Mouse (Mus musculus): ENCODE data around the gene Atp6v0a1. TPM values are rescaled to one million over a fixed set of nuclear protein-coding genes. Genes with fewer than 3 reads are reported as not detected.

Gene Atp6v0a1
- total RNA-seq, 1 experiment from 2014 or later = 108 TPM

- no peak for ATAC-seq (ENCODE audit: extremely low read depth, insufficient number of reproducible peaks, low FRiP score, poor library complexity, severe bottlenecking)
Measured at GRCm38 (mm10) chr11:101098231-101098630, 89.0 kb downstream of the Atp6v0a1 start.

DNA sequence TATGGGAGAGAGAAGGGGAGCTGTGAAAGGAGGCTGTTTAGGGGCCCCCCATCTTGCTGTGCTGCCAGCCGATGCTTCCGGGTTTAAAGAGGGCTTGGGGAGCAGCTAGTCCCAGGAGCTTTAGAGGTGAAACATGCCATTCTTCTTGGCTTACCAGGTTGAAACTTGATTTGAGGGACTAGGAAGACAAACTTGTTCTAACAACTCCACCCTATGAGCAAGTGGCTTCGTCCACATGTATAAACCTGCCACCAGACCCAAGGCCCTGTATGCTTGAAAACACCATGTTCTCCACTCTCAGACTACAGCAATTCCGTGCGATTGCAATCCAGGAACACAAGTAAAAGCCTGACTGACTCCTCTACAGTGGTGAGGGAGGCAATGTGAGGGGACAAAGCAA, 93.8 kb downstream of the Atp6v0a1 start:
- no peak for ATAC-seq (ENCODE audit: extremely low read depth, insufficient number of reproducible peaks, low FRiP score, poor library complexity, severe bottlenecking)

DNA sequence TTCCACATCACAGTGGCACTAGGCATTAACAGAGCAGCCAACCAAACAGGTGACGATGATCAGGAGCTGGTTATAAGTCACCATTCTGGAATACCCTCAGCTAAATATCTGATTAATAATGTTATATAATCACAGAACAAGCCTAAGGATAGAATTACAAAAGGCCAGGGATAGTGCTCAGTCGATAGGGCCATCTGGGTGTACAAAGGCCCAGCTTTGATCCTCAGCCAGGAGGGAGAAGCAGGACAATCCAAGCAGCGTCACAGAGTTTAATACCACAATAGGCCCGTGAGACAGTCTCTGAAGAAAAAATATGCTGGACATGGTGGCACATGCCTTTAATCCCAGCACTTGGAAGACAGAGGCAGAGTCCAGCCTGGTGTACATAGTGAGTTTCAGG, 100.1 kb downstream of the Atp6v0a1 start:
- ATAC-seq (ENCODE audit: extremely low read depth, insufficient number of reproducible peaks, low FRiP score, poor library complexity, severe bottlenecking) = no peak

DNA sequence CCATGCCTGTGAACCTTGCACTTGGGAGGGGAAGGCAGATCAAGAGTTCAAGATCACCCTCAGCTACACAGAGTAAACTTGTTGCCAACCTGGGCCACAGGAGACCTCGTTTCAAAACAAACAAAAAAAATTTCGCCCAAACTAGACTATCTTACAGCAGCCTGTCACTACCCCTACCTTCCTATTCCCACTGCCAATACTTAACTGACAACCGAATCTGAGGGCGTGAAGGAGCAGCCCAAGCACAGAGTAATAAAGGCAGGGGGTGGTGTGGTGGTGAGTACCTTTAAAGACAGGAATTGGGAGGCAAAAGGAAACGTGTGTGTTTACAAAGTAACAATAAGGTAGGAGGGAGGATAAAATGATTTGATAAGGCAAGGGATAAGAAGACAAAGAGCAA, 101.5 kb downstream of the Atp6v0a1 start:
- ATAC-seq (ENCODE audit: extremely low read depth, insufficient number of reproducible peaks, low FRiP score, poor library complexity, severe bottlenecking) = no peak

DNA sequence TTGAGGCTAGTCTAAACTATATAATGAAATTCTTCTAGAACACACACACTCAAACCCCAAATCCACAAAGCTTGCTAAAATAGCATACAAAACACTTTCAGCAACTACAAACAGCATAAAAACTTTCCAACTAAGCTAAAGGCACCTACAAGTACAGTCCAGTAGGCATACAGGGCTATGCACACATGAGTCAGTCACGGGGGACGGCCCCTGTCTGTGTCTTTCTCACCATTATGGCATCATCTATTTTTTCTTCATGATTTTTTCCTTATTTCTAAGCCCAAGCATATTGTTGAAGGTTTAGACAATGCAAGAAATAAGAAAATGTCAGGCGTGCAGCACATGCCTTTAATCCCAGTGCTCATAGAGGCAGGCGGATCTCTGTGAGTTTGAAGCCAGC, 101.9 kb downstream of the Atp6v0a1 start:
- no peak for ATAC-seq (ENCODE audit: extremely low read depth, insufficient number of reproducible peaks, low FRiP score, poor library complexity, severe bottlenecking)

DNA sequence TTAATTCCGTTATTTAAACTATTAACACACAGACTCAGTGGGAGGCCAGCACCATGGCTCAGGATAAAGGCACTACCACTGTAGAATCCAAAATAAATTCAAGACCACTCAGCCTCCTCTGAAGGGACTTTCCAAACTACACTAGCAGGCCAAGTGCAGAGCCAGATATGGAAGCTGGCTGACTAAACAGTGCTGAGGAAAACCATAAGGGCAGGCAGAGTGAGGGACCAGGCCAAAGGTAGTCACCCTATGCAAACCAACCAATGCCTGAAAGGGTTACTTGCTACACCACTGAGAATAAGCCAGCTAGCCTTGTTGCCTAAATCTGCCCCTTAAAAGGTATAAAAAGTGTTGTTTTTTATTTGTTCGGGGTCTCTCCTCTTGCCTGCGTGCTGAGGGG, 102.9 kb downstream of the Atp6v0a1 start:
- ATAC-seq (ENCODE audit: extremely low read depth, insufficient number of reproducible peaks, low FRiP score, poor library complexity, severe bottlenecking) = no peak

Other genes with a start within 250 kb of the Atp6v0a1 start
- gene Kcnh4, start 249.5 kb upstream of the Atp6v0a1 start, total RNA-seq (2017) = 0.23 TPM in 1 of 2 replicates, not detected in the other
- not detected in 2 replicates for gene Hcrt, start 246.5 kb upstream of the Atp6v0a1 start, total RNA-seq (2017)
- gene Ghdc, start 238.5 kb upstream of the Atp6v0a1 start, total RNA-seq (2017) = 8.2 and 8.6 TPM in 2 replicates
- gene Stat5b, start 158.7 kb upstream of the Atp6v0a1 start, total RNA-seq (2017) = 103 and 108 TPM in 2 replicates
- 20.9 and 22.5 TPM in 2 replicates for gene Stat5a, start 150.1 kb upstream of the Atp6v0a1 start, total RNA-seq (2017)
- gene Stat3, start 69.9 kb upstream of the Atp6v0a1 start, total RNA-seq (2017) = 383 and 443 TPM in 2 replicates
- 0.74 and 0.93 TPM in 2 replicates for gene Cavin1, start 38.6 kb upstream of the Atp6v0a1 start, total RNA-seq (2017)
- gene Naglu, start 60.6 kb downstream of the Atp6v0a1 start, total RNA-seq (2017) = 11.1 and 13.6 TPM in 2 replicates
- 2.3 and 3.4 TPM in 2 replicates for gene Hsd17b1, start 69.0 kb downstream of the Atp6v0a1 start, total RNA-seq (2017)
- 11.5 and 18.7 TPM in 2 replicates for gene Coasy, start 73.1 kb downstream of the Atp6v0a1 start, total RNA-seq (2017)
- 38.7 and 46.3 TPM in 2 replicates for gene Mlx, start 77.8 kb downstream of the Atp6v0a1 start, total RNA-seq (2017)
- 3.6 and 4.0 TPM in 2 replicates for gene Psmc3ip, start 86.0 kb downstream of the Atp6v0a1 start, total RNA-seq (2017)
- 91.3 and 97.1 TPM in 2 replicates for gene Retreg3, start 110.4 kb downstream of the Atp6v0a1 start, total RNA-seq (2017)
- 11.3 and 13.1 TPM in 2 replicates for gene Tubg1, start 110.5 kb downstream of the Atp6v0a1 start, total RNA-seq (2017)
- gene Tubg2, start 146.5 kb downstream of the Atp6v0a1 start, total RNA-seq (2017) = 0.35 TPM in 1 of 2 replicates, not detected in the other
- not detected in 2 replicates for gene Cntnap1, start 161.1 kb downstream of the Atp6v0a1 start, total RNA-seq (2017)
- 0.37 and 0.81 TPM in 2 replicates for gene Plekhh3, start 161.9 kb downstream of the Atp6v0a1 start, total RNA-seq (2017)
- gene Ccr10, start 166.0 kb downstream of the Atp6v0a1 start, total RNA-seq (2017) = not detected in 2 replicates
- gene Ezh1, start 217.0 kb downstream of the Atp6v0a1 start, total RNA-seq (2017) = 99.1 and 110 TPM in 2 replicates
- gene Ramp2, start 236.6 kb downstream of the Atp6v0a1 start, total RNA-seq (2017) = not detected in 2 replicates
- 55.9 and 66.7 TPM in 2 replicates for gene Vps25, start 244.3 kb downstream of the Atp6v0a1 start, total RNA-seq (2017)